Mouse (Mus musculus): ENCODE results near the gene Mrps14.

Gene Mrps14

GRCm38 (mm10) chr1:160227850-160228249, 32.8 kb downstream of the Mrps14 start:
- in situ Hi-C loops (cut with MseI, MboI): no loop called here

GRCm38 (mm10) chr1:160231013-160231412, 36.0 kb downstream of the Mrps14 start:
- in situ Hi-C loops (cut with MseI, MboI): no loop called here

GRCm38 (mm10) chr1:160232113-160232512, 37.1 kb downstream of the Mrps14 start:
- in situ Hi-C loops (cut with MseI, MboI): no loop called here

GRCm38 (mm10) chr1:160233921-160234320, 38.9 kb downstream of the Mrps14 start:
- in situ Hi-C loops (cut with MseI, MboI): no loop called here

- in situ Hi-C loops (cut with MseI, MboI): no loop called here
Observed at GRCm38 (mm10) chr1:160237981-160238380, 43.0 kb downstream of the Mrps14 start.

- in situ Hi-C loops (cut with MseI, MboI): no loop called here
Observed at GRCm38 (mm10) chr1:160238852-160239443, 43.9 kb downstream of the Mrps14 start.

GRCm38 (mm10) chr1:160240091-160240490, 45.1 kb downstream of the Mrps14 start:
- in situ Hi-C loops (cut with MseI, MboI): no loop called here

- in situ Hi-C loops (cut with MseI, MboI): no loop called here
Observed at GRCm38 (mm10) chr1:160244689-160245088, 49.7 kb downstream of the Mrps14 start.

GRCm38 (mm10) chr1:160245954-160246353, 50.9 kb downstream of the Mrps14 start:
- in situ Hi-C loops (cut with MseI, MboI): no loop called here

GRCm38 (mm10) chr1:160246844-160247243, 51.8 kb downstream of the Mrps14 start:
- in situ Hi-C loops (cut with MseI, MboI): no loop called here

- in situ Hi-C loops (cut with MseI, MboI): no loop called here
Observed at GRCm38 (mm10) chr1:160247473-160247872, 52.5 kb downstream of the Mrps14 start.

GRCm38 (mm10) chr1:160249786-160250185, 54.8 kb downstream of the Mrps14 start:
- in situ Hi-C loops (cut with MseI, MboI): loop anchor here in 1 of 2 experiments (10.0 kb wide), 1 partner anchor 125 kb away; no protein-coding TSS in a partner anchor

GRCm38 (mm10) chr1:160250782-160251181, 55.8 kb downstream of the Mrps14 start:
- in situ Hi-C loops (cut with MseI, MboI): loop anchor here in 1 of 2 experiments (10.0 kb wide), 1 partner anchor 124 kb away; no protein-coding TSS in a partner anchor

GRCm38 (mm10) chr1:160251388-160252007, 56.5 kb downstream of the Mrps14 start:
- in situ Hi-C loops (cut with MseI, MboI): loop anchor here in 1 of 2 experiments (10.0 kb wide), 1 partner anchor 123 kb away; no protein-coding TSS in a partner anchor
